Mouse (Mus musculus) mouse trophoblast stem cell (cell line): ENCODE results near the gene Tnfrsf4.

Experiments used
- in situ Hi-C, 2 experiments: fragments of 300-500 bp; cut with MseI, MboI; formaldehyde crosslinking; loops; 2 replicates in 1 of 2; 3 replicates in 1 of 2; pipeline ENCODE4 v1.15.1; 2025

The Tnfrsf4 gene

DNA sequence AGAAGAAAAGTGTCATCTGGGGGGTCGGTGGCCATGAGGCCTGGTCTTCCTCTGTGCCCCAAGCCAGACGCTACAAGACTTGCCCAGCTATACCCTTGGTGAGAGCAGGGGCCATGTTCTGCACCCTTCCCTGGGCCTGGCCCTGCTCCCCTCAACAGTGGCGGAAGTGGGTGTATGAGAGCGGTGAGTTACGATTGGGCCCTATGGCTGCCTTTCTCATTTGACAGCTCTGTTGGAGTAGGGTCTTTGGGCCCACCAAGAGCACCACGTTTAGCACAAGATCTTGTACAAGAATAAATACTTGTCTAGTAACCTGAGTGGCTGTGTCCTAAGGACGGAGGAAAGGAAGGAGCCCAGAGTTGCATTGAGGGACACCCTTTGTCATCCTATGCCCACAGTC, 14.9 kb downstream of the Tnfrsf4 start:
- in situ Hi-C loops: no loop called here

DNA sequence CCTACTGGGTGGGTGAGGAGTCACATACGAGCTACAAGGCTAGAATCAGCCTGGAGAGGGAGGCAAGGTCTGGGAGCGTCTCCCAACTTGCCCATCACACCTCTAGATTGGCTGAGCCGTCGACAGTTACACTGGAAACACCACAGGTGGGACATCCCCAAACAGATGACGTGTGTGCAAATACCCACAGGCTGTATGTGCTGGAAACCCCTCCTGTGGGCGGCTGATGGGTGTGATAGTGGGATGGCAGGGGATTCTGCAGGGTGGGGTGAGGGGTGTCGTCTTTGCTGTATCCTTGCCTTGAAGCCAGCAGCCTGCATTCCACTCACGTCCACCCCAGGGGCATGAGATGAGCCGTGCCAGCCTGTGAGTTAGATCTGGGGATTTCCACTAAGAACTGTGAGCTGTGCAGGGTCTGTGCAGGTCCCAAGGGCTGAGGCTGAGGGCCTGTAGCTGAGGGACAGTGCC, 17.0 kb downstream of the Tnfrsf4 start:
- in situ Hi-C loops: no loop called here

DNA sequence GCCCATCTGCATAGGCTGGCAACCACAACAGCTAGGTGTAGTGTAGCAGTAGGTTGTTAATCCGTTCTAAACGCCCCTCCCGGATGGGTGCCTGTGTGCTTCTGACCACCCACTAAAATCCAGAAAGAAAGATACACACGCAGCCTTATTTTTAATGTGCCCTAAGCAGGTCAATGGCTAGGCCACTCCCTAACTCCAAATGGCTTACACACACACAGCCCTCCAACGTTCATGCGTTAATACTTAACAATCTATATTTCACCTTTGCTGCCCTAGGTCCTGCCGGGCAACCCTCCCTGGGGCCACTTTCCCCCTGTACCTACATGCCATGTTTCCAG, 17.6 kb downstream of the Tnfrsf4 start:
- in situ Hi-C loops: no loop called here

DNA sequence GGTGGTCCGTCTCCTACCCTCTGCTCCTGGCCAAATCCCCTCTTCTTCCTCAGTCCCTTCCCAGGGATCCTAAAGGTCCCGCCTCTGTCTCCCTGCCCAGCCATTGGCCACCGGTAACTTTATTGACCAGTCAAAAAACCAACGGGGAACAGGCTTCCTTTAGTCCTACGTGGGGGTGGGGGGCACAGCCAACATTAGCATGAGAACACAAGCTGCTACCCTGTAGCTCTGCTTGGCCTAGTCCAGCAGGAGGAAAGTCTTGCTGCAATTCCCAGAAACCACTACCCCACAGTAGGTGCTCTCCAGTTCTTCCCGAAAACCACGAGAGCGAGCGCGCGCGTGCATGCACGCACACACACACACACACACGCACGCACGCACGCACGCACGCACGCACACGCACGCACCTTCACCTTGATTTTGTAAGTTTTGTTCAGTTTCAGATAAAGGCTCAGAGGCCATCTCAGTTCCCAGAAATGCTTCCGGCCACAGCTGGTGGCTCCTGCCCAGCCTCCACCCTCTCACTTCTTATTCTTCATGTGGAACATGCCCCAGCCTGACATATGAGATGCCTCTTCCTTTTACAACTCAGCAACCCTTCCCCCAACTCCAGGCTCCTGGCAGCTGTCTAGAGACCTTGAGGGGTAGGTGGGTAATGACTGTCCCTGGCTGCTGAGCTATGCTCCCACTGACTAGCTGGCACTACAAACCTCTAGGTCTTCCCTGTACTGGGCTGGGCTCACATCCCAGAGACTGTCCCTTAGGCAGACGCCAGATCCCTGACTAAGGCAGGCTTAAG, 18.1 kb downstream of the Tnfrsf4 start:
- in situ Hi-C loops: no loop called here

DNA sequence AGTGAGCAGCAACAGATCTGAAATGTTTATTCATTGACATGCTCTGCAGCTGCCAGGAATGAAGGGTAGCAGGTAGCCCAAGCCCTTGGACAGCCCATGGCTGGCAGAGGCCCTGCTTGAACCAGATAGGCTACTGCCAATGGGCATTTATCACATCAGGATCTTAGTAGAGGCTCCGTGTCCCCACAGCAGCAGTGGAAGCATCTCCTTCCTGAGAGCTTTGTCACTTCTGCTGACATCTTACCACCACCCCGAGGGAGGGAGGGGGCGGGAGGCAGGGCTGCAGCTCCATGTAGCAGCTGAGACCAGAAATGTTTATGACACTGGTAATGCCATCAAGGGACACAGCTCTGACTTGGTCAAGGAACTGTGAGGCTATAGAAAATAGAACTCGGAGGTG, 19.2 kb downstream of the Tnfrsf4 start:
- in situ Hi-C loops: no loop called here

DNA sequence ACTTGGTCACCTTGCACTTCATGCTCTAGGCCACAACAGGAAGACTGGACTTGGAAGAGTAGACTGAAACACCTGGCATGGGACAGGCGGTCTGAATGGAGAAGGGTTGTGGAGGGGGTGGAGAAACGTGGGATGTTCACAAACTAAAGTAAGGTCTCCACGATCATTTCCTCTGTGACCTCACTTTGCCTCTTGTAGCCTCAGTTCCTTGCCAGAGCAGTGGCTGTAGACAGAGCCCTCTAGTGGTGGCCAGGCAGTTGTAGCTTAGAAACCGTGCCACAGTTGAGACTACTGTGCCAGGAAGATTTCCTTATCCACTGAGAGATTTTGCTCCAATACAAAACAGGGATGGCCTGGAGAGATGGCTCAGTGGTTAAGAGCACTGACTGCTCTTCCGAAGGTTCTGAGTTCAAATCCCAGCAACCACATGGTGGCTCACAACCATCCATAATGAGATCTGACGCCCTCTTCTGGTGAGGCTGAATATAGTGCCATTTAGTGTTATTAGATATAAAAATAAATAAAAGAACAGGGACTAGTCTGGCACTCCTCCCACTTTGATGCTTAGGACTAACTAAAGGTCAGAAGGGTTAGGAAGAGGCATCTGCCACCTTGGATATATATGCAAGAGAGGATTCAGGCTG, 20.0 kb downstream of the Tnfrsf4 start:
- in situ Hi-C loops: no loop called here

DNA sequence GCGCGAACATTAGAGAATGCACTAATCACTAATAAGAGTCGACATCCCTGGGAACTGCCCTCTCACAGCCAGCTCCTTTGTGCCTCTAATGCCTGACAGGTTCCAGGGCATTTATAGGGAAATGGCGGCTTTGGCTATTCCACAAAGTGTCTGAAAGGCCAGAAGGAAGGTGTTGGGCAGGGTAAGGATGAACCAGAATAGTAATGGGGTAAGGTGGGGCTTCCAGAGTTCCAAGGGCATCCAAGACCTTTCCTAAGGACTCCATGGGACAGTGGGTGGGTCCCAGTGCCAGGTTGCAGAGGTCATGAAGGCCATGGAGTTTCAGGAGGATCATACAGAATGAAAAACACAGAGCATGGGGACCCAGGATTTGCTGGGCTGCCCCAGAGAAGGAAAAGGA, 20.7 kb downstream of the Tnfrsf4 start:
- in situ Hi-C loops: no loop called here

DNA sequence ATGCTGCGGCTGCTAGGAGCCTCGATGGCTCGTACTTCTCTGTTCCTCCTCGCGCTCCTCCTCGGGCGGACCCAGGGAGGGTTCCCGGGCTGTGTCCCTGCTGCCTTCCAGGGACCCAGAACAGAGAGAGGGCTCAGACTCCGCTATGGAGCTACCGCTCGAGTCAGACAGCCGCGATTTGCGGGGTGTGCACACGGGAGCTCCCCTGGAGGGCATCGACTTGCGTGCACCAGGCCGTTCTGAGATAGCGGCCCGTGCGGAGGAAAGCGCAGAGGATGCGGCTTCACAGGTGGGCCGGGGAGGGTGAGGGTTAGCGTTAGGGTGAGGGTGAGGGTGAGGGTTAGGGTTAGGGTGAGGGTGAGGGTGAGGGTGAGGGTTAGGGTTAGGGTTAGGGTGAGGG, 21.3 kb downstream of the Tnfrsf4 start:
- in situ Hi-C loops: no loop called here

DNA sequence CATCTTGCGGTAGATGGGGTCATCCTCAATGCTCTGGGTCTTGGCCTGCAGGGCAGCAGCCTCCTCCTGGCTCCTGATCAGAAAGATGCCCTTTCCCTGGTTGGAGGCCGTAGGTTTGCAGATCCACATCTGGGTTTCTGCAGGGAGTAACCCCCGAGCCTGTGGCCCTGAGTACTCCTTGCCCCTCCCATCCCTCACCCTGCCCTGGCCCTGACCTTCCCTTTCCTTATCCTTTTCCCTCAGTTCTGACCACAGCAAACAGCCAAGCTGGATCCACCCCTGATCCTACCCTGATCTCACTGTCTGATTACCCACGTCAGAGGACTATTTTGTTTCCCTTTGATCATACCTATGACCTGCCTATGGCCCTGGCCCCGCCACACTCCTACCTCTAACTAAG, 31.1 kb downstream of the Tnfrsf4 start:
- in situ Hi-C loops: no loop called here

DNA sequence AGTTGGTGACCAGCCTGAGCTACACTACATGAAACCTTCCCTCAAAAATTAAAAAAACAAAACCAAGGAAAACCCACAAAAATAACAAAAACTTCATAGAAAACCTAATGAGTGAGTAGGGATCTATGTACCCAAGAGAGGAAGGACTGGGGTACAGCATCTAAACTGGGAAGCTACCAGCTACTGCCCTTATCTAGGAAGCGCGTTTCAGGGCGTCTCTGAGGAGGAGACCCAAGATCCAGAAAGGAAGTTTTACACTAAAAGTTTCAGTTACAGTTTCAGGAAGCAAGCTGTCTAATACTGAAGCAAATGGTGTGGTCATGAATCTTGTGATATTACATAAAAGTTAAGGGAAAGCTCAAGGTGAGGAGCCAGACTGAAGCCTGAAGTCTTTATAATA, 36.1 kb downstream of the Tnfrsf4 start:
- in situ Hi-C loops: no loop called here

DNA sequence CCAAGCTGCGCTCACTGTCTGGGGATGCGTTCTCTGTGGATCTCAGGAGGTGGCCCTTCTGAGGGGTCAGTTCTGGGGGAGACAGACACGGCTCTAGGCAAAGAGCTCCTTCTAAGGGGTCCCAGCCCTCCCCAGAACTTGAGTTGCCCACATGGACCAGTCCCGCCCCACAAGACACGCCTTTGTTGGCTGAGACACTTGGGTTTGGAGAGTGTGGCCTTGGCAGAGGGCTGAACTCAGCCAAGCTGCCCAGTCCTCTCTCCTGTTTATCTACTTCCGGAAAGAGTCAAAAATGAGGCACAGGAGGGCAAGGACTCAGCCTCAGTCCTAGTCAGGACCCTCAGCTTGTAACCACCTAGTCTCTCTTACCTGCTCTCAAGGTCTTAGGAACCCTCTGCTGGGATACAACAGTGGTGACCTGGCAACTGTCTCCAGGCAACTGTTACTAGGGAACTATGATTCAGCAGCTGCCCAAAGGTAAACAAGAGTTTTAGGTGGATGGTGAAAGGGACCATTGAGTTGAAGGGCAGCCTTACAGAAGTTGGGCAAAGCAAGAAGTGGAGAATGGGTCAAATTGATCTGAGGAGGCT, 36.8 kb downstream of the Tnfrsf4 start:
- in situ Hi-C loops: no loop called here

DNA sequence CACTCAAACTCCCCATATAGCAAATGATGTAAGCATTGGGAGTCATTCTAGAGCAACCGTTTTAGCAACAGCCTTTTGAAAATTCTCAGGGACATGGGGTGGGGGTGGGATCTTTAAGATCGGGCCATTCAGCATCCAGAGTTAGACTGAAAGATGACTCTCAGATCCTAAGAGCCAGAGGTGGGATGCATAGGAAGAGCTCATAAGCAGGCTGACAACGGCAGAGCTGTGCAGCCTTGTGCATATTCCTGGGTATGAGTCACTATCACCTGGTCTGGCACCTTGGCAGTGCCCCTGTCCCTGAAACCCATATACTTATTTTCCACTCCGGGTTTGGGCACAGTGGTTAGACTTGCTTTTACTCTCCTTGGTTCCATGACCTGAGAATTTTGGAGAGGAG, 39.5 kb downstream of the Tnfrsf4 start:
- in situ Hi-C loops: no loop called here

DNA sequence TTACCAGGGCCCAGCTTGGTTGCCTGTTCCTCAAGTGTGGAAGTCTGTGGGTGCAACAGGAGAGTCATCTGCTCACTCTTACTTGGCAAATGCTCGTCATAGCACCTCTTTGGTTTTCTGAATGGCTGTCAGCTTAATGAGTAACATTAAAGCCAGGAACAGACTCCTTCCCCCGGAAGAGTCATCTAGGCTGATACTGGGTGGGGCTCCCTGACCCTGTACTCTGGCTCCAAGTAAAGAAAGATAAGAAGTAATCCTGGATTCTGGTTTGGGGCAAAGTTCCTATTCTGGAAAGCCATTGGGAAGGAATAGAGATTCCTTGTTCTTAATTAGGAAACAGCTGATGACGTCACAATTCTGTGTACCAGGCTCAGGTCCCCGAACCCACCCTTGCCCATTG, 40.5 kb downstream of the Tnfrsf4 start:
- in situ Hi-C loops: no loop called here

DNA sequence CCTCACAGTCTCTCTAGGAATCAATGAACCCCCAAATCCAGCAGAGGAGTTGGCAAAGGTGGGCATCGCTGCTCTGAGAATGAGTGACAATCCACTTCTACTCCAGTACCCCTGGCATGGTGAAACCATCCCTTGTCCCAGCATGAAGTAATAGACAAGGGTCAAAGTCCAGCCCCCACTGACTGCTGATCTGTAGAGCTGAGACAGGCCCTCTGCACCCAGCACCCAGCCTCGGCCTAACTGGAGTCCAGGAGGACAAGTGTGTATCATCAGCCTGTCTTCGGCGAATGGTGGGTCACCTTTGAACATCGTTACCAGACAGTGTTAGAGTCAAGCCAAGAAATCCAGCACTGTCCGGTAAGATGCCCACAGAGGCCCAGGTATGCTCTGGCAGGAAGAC, 41.0 kb downstream of the Tnfrsf4 start:
- in situ Hi-C loops: no loop called here

DNA sequence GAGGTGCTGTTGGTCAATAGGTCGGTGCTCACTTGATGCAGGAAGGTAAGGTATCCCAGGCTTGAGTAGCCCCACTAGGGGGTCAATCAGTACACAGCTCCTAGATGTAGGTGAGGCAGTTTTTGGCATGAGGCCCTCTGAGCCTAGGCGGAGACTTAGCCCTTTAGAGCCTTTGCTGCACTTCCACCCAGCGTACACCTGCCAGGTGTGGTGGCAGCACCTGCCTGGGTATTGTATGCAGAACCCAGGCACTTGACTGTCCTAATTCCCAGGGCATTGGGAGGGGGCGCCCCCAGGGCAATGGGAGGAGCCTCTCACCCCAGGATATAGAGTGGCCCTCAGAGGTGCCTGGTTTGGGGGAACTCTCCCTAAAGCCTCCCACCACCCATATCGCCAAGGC, 41.5 kb downstream of the Tnfrsf4 start:
- in situ Hi-C loops: no loop called here

DNA sequence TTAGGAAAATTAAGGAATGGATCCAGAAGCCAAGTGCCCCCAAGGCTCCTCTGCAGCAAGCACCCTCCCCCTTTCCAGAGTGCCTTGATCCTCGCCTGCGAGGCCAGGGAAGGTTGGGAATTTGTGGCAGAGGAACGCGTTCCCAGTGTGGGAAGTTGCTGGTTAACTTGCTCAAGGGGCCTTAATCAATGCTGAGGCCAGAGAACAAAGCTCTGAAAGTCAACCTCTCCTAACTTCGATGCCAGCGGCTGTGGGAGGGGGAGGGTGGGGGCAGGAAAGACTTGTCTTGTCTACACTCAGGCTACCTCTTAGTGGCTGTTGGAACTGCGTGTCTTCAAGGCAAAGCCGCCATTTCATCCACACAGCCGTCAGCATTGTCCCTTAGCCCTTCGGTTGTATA, 44.1 kb downstream of the Tnfrsf4 start:
- in situ Hi-C loops: no loop called here

DNA sequence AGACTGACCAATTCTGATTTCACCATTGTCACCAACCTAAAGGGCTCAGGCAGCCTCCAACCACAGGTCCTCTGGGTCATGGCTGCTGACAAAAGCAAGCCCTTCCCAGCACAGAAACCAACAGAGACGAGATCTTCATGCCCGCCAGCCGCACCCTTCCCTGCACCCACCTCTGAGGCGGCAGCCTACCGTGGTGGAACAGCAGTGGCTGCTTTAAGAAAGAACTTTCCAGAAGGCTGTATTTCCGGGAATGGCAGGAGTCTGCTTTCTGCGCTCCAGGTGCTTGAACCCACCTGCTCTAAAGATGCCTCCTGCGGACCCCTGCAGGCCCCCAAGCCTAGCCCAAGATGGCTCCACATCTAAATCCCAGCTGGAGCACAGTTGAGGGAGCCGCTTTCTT, 45.2 kb downstream of the Tnfrsf4 start:
- in situ Hi-C loops: no loop called here

DNA sequence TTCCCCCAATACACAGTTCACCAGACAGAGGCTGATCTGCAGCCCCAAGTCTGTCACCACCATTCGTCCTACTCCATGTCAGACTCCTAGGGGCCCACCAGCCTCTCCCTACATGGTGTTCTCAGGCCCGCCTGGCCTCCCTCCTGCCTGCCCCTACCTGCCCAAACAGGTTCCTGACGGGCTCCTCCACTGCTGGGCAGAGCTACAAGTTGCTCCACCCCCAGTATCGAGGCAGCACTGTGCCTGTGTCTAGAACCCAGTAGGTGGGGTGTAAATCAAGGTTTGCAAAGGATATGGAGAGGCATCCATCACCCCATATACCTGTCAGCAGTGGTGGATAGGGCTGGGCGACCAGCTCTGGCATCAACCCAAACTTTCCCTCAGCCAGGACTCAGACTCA, 45.6 kb downstream of the Tnfrsf4 start, which contains the start of gene Ttll10:
Gene Ttll10 (minus strand): TSS at position 154 of the 400 bp plus-strand sequence.
- in situ Hi-C loops: no loop called here

DNA sequence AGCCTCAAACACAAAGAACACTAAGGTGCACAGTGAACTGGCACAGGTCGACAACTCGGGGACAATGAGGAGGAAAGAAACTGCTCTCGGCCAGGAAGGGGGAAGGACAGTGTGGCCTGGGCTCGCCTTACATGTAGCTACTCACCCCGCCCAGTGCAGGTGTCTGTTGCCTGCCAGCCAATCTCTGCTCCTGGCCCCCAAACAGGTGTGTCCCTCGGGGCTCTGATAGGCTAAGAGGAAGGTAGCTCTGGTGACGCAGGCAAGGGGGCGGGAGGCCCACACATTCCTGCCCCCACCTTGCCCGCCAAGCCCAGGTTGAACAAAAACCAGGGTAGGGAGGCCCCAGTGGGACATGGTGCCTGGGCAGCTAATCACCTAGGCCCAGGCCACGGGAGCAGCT, 46.1 kb downstream of the Tnfrsf4 start:
- in situ Hi-C loops: no loop called here

DNA sequence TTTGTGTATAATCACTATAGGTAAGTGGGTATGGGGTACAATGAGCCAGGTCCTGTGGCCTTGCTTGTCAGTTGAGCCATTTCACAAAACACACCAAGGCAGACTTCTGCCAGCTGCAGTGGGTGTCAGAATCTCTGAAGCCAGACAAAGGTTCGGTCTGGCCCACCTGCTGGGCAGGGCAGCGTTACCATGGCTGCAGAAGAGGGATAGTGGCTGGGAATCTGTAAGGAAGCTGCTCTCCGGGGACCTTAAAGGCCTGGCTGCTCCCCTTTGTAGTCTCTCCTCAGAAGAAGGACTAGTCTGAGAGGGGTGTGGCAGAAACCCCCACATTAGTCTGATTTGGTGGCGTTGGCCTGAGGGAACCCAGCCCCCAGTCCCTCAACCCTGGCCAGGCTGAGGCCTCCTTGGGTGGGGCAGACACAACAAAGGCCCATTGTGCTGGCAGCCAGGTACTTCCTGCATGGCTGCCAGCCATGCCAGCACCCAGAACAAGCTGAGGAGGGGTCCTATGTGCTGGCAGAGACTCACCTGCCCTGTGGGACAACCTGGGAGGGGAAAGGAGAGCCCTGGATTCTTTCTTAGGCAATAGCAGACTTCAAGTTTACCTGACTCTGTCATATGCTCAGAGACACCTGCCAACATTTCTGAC, 50.3 kb downstream of the Tnfrsf4 start:
- in situ Hi-C loops: no loop called here

DNA sequence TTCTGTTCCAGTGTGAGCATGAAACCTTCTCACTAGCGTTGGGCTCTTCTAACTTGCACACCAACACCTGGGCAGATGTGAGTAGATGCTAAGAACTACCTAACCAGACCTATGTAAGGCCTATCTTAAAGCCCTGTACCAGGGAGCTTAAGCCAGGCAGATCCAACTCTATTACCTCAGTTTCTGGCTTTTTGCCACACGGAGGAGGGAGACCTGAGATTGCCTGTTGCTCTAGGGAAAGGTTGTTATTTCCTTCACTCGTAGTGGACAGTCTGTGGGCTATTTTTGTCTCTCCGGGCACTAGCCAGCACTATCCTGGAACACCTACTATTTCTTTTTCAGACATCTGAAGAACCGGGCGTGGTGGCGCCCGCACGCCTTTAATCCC, 50.9 kb downstream of the Tnfrsf4 start:
- in situ Hi-C loops: no loop called here

DNA sequence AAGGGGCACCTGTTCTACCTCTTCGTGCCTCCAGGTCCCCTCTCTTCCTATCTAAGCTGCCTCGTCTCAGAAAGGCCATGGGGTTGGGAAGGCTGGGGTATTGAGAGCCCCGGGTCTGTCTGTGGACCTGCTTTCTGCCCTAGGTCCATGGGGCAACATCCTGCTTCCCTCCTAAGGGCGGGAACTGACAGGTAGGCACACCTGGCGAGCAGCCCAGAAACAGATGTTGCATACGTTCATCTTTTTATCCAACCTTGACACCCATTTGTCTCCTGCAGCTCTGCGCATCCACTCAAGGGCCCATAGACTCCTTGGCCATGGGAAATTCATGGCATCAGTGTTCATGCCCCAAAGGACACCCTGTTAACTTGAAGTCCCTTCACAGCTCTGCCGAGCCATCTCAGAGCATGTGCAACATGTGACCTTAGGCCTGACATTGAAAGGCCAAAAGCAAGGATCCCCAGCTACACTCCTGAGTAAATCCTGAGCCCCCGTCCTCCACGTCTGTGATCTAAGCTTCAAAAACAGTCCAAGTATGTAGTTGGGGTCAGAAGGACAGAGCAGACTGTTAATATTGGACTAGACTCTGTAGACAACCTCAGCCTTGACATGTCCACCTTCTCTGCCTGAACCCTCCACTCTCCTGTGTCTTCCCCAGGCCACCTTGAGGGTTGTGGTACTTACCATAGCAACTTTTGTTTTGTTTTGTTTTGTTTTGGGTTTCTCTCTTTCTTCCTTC, 51.7 kb downstream of the Tnfrsf4 start:
- in situ Hi-C loops: no loop called here
